35 mouse cellular contexts compared by ENCODE assay signal in the genomic region with DNA sequence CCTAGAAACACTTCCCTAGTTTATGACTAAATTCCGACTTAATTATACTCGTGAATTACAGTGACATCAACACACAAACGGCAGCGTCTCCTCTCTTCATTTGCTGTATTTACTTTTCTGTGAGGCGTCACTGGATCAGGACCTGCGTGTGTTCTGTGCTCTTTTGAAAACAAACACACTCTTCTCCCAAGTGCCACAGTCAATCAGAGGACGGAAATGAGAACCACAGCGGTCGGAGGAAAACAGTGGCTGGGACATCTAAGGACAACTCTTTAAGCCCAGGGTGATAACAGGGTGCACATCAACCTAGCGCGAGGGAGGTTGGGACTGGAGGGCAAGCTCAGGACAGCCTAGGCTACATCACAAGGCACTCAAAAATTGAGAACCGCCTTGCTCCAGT. TPM values are rescaled to one million over a fixed set of nuclear protein-coding genes. Genes with fewer than 3 reads are reported as not detected.
DNase-seq lines count a peak whose midpoint lies in the region; ATAC-seq and TF ChIP-seq lines count a peak whose summit lies in the region.
"Had no signal": no experiment of that assay in that cellular context is flagged by ENCODE, and none has a peak within 500 bp of the region (broad histone marks: within the 10 kb centered on the region; RNA-seq: fewer than 3 reads in every experiment).

No protein-coding gene starts in this region.

- WGBS in heart, embryonic 13.5 days, result 34% methylated on average over 12 of the region's 12 CpGs
- 17% methylated on average over 12 of the region's 12 CpGs for WGBS in lung, postnatal 0 days

- peaks cover 16% of the 10 kb centered on the region for H3K4me1 ChIP-seq in heart, embryonic 13.5 days
- no peaks in the 10 kb centered on the region for H3K4me1 ChIP-seq in lung, postnatal 0 days (ENCODE audit: insufficient read depth, low read depth, low read length)
- H3K4me1 ChIP-seq in ES-E14 (ENCODE audit: control insufficient read depth in 2 of 2, insufficient read depth in 2 of 2, low read length in 2 of 2, poor library complexity in 1 of 2), result no peaks in the 10 kb centered on the region
- H3K4me1 ChIP-seq: intestine, embryonic 15.5 days; midbrain, embryonic 10.5 days; neural tube, embryonic 13.5 days had no signal

- H3K27me3 ChIP-seq in heart, embryonic 13.5 days (replicated peaks), result peaks cover 13% of the 10 kb centered on the region
- no peaks in the 10 kb centered on the region for H3K27me3 ChIP-seq in lung, postnatal 0 days (replicated peaks; ENCODE audit: insufficient read depth, low read length)
- H3K27me3 ChIP-seq: embryonic facial prominence, embryonic 12.5 days; intestine, embryonic 15.5 days; neural tube, embryonic 13.5 days had no signal

- no peak overlapping the region for H3K9ac ChIP-seq in heart, embryonic 13.5 days
- no peak overlapping the region for H3K9ac ChIP-seq in lung, postnatal 0 days (replicated peaks; ENCODE audit: low read depth)
- 0 out of 2 replicates have a peak overlapping the region, but pooled peaks have one; percentile 37 for H3K9ac ChIP-seq in ES-E14 (ENCODE audit: insufficient read depth, low read depth, low read length, poor library complexity, severe bottlenecking)
- H3K9ac ChIP-seq: embryonic facial prominence, embryonic 12.5 days; intestine, embryonic 15.5 days; kidney, embryonic 15.5 days; liver, embryonic 14.5 days; neural tube, embryonic 13.5 days had no signal

- ATAC-seq in heart, embryonic 13.5 days (ENCODE audit: extremely low read depth, insufficient number of reproducible peaks, low FRiP score, low TSS enrichment), result no peak
- ATAC-seq in lung, postnatal 0 days, result no peak; the same call in 1 of the 2 replicates
- ATAC-seq: activated CD4-positive, CD25-positive, alpha-beta regulatory T cell, adult 4 months; forebrain, embryonic 16.5 days; hindbrain, embryonic 16.5 days; intestine, embryonic 15.5 days; midbrain, embryonic 16.5 days had no signal

- no peak for DNase-seq in heart, adult 9 months (ENCODE audit: low spot score in 2 of 2)
- DNase-seq in lung, postnatal 0 days (ENCODE audit: low spot score), result no peak
- DNase-seq in lung, postnatal 25 days (ENCODE audit: low spot score), result no peak
- DNase-seq in ES-E14 (ENCODE audit: low read depth, low spot score), result no peak
- no peak for DNase-seq in cerebellum, adult 11 months
- no peak for DNase-seq in neural tube, embryonic 10.5 days (ENCODE audit: extremely low spot score, low spot score)
- DNase-seq: adrenal gland, adult 2 months; B cell, adult 2 months; cerebellum, adult 9-10 months; cerebellum, postnatal 36 days; heart, postnatal 14 days; layer of hippocampus, adult 9-11 months; liver; lung, adult 2 months; lung, postnatal 14 days; right cerebral cortex, postnatal 4 days had no signal

- H3K9me3 ChIP-seq in heart, embryonic 13.5 days, result no peaks in the 10 kb centered on the region
- no peaks in the 10 kb centered on the region for H3K9me3 ChIP-seq in lung, postnatal 0 days (ENCODE audit: low read length)
- no peaks in the 10 kb centered on the region for H3K9me3 ChIP-seq in ES-E14 (ENCODE audit: control insufficient read depth, insufficient read depth, low read depth, low read length)
- H3K9me3 ChIP-seq: embryonic facial prominence, embryonic 12.5 days; forebrain, embryonic 10.5 days; intestine, embryonic 15.5 days; kidney, embryonic 15.5 days; midbrain, embryonic 10.5 days; neural tube, embryonic 13.5 days had no signal

- peak; percentile 36; the same call in 1 of the 2 replicates for TF ChIP-seq EP300 in lung, postnatal 0 days (IDR thresholded peaks at IDR 0.05)

- TF ChIP-seq CTCF in lung, postnatal 0 days (IDR thresholded peaks at IDR 0.05), result no peak

- no peak overlapping the region for H3K27ac ChIP-seq in heart, embryonic 13.5 days (replicated peaks)
- no peak overlapping the region for H3K27ac ChIP-seq in lung, postnatal 0 days (ENCODE audit: low read length)
- H3K27ac ChIP-seq in ES-E14 (ENCODE audit: insufficient read depth, low read depth, low read length, poor library complexity, severe bottlenecking), result no peak overlapping the region
- H3K27ac ChIP-seq: embryonic facial prominence, embryonic 12.5 days; forebrain, embryonic 10.5 days; intestine, embryonic 15.5 days; kidney, embryonic 15.5 days; liver, embryonic 14.5 days; midbrain, embryonic 10.5 days; neural tube, embryonic 13.5 days; stomach, postnatal 0 days had no signal

- in situ Hi-C loops in ES-E14 (cut with MboI; ENCODE audit: low sequenced_read_pairs in 2 of 2, unreplicated experiment in 2 of 2), result no loop called here

- H3K4me2 ChIP-seq in heart, embryonic 13.5 days, result 0 out of 2 replicates have a peak overlapping the region, but pooled peaks have one; percentile 9
- H3K4me2 ChIP-seq in lung, postnatal 0 days (replicated peaks; ENCODE audit: low read depth, low read length), result no peak overlapping the region
- H3K4me2 ChIP-seq: embryonic facial prominence, embryonic 12.5 days; intestine, embryonic 15.5 days; kidney, embryonic 15.5 days; neural tube, embryonic 13.5 days had no signal

- no peak overlapping the region for H3K4me3 ChIP-seq in heart, embryonic 13.5 days
- H3K4me3 ChIP-seq in lung, postnatal 0 days (ENCODE audit: low read depth, low read length), result no peak overlapping the region
- no peak overlapping the region for H3K4me3 ChIP-seq in ES-E14 (ENCODE audit: insufficient read depth in 1 of 2, low read depth in 1 of 2, low read length in 2 of 2, poor library complexity in 1 of 2, severe bottlenecking in 1 of 2)
- H3K4me3 ChIP-seq: embryonic facial prominence, embryonic 12.5 days; forebrain, embryonic 10.5 days; intestine, embryonic 15.5 days; kidney, embryonic 15.5 days; midbrain, embryonic 10.5 days; neural tube, embryonic 13.5 days had no signal

- no peaks in the 10 kb centered on the region for H3K36me3 ChIP-seq in heart, embryonic 13.5 days
- no peaks in the 10 kb centered on the region for H3K36me3 ChIP-seq in lung, postnatal 0 days (ENCODE audit: insufficient read depth, low read length)
- no peaks in the 10 kb centered on the region for H3K36me3 ChIP-seq in ES-E14 (ENCODE audit: control insufficient read depth, insufficient read depth, low read length, poor library complexity, severe bottlenecking)
- H3K36me3 ChIP-seq: embryonic facial prominence, embryonic 12.5 days; forebrain, embryonic 10.5 days; intestine, embryonic 15.5 days; kidney, embryonic 15.5 days; midbrain, embryonic 10.5 days; neural tube, embryonic 13.5 days had no signal

TF ChIP-seq in ES-E14, 5 proteins besides CTCF, POLR2A, EP300 and RAD21:
- no peak for TF ChIP-seq ZNF384 (IDR thresholded peaks at IDR 0.05; ENCODE audit: low read depth, low read length)
- no peak for TF ChIP-seq ZC3H11A (IDR thresholded peaks at IDR 0.05; ENCODE audit: borderline replicate concordance, low read depth, low read length)
- TF ChIP-seq MAFK (IDR thresholded peaks at IDR 0.05; ENCODE audit: insufficient read depth, low read depth, low read length), result no peak
- TF ChIP-seq HCFC1 (IDR thresholded peaks at IDR 0.05; ENCODE audit: borderline replicate concordance, insufficient read depth, low read length), result no peak
- TF ChIP-seq CHD2 (IDR thresholded peaks at IDR 0.05; ENCODE audit: low read depth, low read length), result no peak

RNA-seq across cellular contexts. Expression of gene Enthd1, which starts 5.4 kb away (rescaled TPM):
- polyA plus RNA-seq in heart, embryonic 13.5 days (2015; fragmentation: Nextera tagmentation; extraction: Ambion mirVana), result not detected in 2 replicates
- polyA plus RNA-seq in lung, postnatal 0 days (2015; fragmentation: Nextera tagmentation; extraction: Ambion mirVana), result not detected in 2 replicates
- total RNA-seq in ES-E14 (2012; rRNA removed), result 0.49 TPM in 1 of 2 replicates, not detected in the other
- total RNA-seq: adrenal gland, adult 2 months; gastrocnemius, adult 8-10 months; gastrocnemius, postnatal 4 days; heart, postnatal 14 days; megakaryocyte progenitor cell, adult 5-6 weeks had no signal
- polyA plus RNA-seq: adrenal gland, adult 2 months; embryonic facial prominence, embryonic 12.5 days; forebrain, embryonic 10.5 days; forebrain, embryonic 16.5 days; heart, embryonic 14.5 days; hindbrain, embryonic 11.5 days; hindbrain, embryonic 16.5 days; intestine, embryonic 15.5 days; kidney, embryonic 15.5 days; limb, embryonic 11.5 days; liver, embryonic 14.5 days; lung, adult 2 months; midbrain, embryonic 10.5 days; midbrain, embryonic 16.5 days; neural tube, embryonic 13.5 days; stomach, postnatal 0 days had no signal

RNA-seq across cellular contexts. Expression of gene Grap2, which starts 12.9 kb away (rescaled TPM):
- polyA plus RNA-seq in heart, embryonic 13.5 days (2015; fragmentation: Nextera tagmentation; extraction: Ambion mirVana), result 4.9 and 8.8 TPM in 2 replicates
- 1.9 and 2.2 TPM in 2 replicates for polyA plus RNA-seq in lung, postnatal 0 days (2015; fragmentation: Nextera tagmentation; extraction: Ambion mirVana)
- 0.05 and 0.45 TPM in 2 replicates for total RNA-seq in ES-E14 (2012; rRNA removed)
- polyA plus RNA-seq: forebrain, embryonic 16.5 days had no signal
